Mouse (Mus musculus): ENCODE measurements around the gene Ccdc87. TPM values are rescaled to one million over a fixed set of nuclear protein-coding genes. Genes with fewer than 3 reads are reported as not detected.
"Not testable (repeated sequence)": the region's sequence is repeated elsewhere in the genome, so short reads cannot be mapped to it uniquely, and the experiment has no call there.

The Ccdc87 gene
- under 1 TPM in 1 of 2 experiments, not detected in 1; 0.10 TPM for total RNA-seq (2021)
- long read RNA-seq, experiment 1, result 0 reads
- long read RNA-seq, experiment 2, result 0 reads

DNA sequence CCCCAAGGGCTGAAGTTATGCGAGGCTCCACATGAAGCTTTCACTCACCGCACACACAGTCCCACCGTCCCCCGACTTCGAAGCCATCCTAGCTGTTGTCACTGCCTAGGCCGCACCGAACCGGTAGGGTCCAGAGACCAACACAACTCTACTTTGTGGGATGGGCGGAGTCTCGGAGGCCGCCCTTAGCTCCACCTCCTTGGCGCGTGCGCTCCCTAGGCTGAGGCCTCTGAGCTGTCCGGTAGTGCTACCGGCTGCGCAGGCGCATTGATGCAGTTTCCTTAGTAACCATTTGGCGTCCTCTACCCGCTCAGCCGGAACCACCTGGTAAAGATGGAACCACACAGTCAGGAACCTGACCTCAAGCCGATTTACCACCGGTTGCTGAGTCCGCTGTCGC, at the start of gene Ccdc87, which contains the start of gene Ccs:
Gene Ccdc87, plus strand, starts transcription at position 218 of the 400 bp plus-strand sequence.
Gene Ccs, minus strand, starts transcription at position 184 of the 400 bp plus-strand sequence.
- peak; percentile 97 to 98 for DNase-seq

DNA sequence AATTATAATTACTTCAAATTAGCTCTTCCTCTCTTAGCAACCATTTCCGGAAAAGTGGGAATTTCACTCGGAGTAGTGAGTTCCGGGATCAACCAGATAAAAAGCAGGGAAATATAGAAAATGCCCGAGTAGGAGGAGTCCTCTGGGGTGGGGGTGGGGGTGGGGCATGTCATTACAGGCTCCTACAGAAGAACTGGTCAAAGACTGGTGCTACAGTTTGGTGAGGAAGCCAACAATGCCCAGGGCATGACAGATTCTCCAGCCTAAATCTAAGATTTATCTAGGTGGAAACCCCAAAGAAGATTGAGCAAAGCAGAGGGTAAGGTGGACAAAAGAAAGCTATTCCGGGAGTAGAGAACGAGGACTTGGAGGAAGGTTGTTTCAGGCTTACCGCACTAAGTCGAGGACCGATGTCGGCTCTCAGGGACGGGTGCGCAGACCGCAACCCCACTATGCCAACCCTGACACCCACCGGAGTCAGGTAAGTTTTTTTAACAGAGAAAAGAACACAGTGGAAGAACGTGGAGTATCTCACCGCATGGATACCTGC, 45.8 kb upstream of the Ccdc87 start:
- DNase-seq, result no peak

DNA sequence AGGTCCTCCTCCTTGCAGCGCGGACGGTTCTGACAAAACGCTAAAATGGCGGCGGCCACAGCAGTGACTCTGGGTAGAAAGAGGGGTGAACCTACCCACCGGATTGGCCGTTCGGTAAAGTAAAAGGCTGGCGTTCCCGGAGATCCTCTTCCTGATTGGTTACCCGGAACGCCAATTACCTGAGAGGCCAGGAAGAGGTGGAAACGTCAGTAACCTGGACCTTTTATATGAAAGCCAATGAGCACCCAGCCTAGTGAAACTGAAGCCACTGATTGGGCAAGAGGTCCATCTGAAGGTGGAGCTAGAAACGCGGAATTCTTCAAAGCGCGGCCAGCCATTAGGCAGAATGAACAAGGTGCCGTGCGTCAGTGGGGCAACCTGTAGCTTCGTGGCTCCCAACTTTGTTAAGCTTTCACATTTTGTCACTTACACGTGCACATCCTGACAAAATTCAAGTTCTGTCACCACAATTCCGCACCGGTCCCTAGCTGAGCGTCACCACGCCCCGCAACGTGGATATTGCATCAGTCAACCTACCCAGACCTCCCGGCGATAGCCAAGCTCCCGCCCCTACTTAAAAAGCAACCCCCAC, 45.2 kb upstream of the Ccdc87 start, which contains the start of gene Rbm4:
Gene Rbm4, minus strand, starts transcription at position 71 of the 592 bp plus-strand sequence.
- DNase-seq, result peak; percentile 99 to 100

- DNase-seq, result no peak
These were observed 43.2 kb upstream of the Ccdc87 start for GRCm38 (mm10) chr19:4795929-4796328.

- DNase-seq, result no peak
These were observed 41.3 kb upstream of the Ccdc87 start for GRCm38 (mm10) chr19:4797846-4798245.

DNA sequence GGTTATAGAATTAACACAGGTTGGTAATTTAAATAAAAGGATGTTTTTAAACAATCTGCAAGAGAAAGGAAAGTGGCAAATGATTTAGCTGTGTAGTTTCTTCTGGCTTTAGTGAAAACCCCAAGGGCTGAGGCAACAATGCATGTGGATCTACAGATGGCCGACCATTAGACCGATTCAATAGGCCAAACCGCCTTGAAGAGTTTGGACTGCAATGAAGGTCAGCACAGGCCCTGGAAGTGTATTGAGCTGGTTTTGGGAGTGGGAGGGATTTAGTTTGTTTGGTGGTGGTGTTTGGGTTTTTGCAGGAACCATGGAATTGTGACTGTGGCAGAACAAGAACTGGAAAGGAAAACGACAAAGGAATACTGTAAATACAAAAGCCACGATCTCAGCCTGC, 40.1 kb upstream of the Ccdc87 start:
- DNase-seq, result no peak

DNA sequence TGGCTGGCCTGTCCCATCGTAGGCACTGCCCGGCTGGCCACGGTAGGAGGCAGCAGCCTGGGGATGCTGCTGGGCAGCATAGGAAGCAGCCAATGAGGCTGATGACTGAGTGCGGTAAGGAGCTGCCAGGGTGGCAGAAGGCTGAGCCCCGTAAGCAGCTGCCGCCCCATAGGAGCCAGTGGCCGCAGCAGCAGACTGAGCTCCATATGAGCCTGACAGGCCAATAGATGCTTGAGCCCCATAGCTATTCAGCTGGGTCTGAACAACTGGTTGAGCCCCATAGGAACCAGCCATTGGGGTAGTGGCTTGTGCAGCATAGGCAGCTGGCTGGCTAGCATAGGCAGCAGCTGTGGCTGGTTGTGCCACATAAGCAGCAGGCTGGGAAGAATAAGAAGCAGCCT, 36.5 kb upstream of the Ccdc87 start:
- DNase-seq, result no peak

GRCm38 (mm10) chr19:4803283-4803682, 35.9 kb upstream of the Ccdc87 start:
- DNase-seq, result no peak

- DNase-seq, result no peak
These were observed 28.9 kb upstream of the Ccdc87 start for GRCm38 (mm10) chr19:4810309-4810708.

DNA sequence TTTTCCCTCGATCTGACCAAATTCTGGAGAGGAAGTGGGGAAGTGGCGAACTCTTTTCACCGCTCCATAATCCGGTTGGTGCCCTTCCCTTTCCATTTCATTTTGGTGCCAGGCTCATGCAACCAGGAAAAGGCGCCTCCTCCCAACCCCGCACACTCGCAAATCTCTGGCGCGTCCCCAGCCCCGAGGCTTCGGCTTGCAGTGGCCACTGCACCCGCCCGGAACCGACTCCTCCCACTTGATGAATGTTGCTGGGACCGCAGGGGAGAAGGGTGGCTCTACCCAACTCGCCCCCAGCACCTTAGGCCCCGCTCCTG, 28.5 kb upstream of the Ccdc87 start:
- DNase-seq, result no peak

DNA sequence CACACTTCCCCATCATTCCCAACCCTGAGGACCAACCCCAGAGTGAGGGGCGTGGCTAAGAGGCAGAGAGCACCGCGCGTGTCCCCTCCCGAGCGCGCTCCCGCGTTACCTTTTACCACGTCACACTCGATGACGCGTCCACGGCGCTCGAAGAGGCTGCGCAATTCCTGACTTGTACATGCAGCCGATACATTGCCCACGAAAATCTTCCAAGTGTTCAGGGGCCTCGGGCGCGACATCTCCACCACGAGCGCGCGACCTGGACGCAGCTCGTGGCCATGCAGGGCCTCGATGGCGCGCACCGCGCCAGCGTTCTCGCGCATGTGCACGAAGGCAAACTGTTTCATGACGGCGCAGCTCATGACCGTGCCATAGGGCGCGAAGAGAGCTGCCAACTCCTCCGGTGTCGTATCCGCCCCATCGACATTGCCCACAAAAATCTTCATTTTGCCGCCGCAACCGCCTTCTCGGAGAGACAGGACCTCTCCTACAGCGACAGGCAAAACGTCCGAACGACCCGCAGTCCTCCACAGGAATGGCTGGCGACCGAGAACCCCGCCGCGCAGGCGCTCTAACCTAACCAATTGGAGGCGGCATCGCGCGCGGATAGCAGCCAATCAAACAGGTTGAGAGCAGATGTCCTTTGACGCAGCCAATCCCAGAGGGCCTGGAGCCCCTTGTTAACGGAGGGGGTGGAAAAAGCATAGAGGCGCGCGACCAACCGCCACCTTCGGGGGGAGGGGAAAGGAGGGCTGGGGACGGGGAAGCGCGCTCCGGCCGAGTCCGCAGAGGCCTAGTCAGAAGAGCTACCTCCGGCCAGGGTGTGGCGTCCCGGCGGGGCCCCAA, 27.9 kb upstream of the Ccdc87 start, which contains the start of the genes Gm21992 and Rbm14:
Gene Gm21992, minus strand, starts transcription at position 550 of the 846 bp plus-strand sequence.
Gene Rbm14, minus strand, starts transcription at position 572 of the 846 bp plus-strand sequence.
- peak; percentile 98 to 99 for DNase-seq

DNA sequence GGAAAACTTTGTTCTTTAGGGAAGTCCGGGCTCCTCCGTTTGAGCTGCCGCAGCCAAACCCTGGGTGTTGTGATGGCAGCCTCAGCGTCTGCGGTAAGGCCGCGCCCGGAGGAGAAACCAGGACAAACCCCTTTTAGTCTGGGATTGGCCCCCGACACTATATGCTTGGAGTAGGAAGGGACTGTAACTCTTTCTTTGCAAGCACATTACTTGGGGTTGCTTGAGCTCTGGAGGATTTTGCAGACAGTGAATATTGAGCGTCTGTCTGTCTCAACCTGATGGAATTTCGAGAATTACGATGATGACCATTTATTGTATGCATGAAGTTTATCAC, 27.3 kb upstream of the Ccdc87 start:
- no peak for DNase-seq

GRCm38 (mm10) chr19:4812334-4812949, 26.7 kb upstream of the Ccdc87 start:
- not testable (repeated sequence) for DNase-seq

DNA sequence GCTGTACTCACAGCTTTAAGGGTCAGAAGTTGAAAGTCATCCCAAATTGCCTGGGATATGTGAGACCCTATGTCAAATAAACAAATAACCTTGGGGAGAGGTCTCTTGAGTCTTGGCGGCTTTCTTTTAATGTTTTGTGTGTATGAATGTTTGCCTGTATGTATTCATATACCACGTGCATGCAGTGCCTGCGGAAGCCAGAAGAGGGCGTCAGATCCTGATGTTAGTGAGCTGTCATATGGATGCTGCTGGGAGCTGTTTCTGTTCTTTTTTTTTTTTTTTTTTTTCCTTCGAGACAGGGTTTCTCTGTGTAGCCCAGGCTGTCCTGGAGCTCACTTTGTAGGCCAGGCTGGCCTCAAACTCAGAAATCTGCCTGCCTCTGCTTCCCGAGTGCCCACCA, 26.2 kb upstream of the Ccdc87 start:
- no peak for DNase-seq

DNA sequence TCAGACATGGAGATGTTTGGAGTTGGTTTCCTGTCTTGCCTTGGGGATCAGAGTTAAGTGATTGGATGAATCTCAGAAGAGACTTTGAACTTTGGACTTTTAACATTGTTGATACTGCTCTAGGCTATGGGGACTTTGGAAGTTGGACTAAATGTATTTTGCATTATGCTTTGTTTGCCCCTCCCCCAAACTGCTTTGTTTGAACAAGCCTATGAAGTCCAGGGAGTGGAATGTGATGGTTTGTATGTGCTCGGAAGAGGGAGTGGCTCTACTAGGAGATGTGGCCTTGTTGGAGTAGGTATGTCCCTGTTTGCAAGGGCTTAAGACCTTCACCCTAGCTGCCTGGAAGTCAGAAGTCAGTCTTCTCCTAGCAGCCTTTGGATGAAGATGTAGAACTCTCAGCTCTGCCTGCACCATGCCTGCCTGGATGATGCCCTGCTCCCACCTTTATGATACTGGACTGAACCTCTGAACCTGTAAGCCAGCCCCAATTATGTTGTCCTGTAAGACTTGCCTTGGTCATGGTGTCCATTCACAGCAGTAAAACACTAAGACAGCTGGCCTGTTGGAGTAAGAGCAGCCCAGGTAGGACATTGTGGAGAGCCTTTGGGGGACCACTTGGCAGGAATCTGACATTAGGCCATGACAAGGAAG, 21.9 kb upstream of the Ccdc87 start:
- DNase-seq, result no peak

GRCm38 (mm10) chr19:4820678-4821303, 18.4 kb upstream of the Ccdc87 start:
- peak; percentile 86 to 91 for DNase-seq

DNA sequence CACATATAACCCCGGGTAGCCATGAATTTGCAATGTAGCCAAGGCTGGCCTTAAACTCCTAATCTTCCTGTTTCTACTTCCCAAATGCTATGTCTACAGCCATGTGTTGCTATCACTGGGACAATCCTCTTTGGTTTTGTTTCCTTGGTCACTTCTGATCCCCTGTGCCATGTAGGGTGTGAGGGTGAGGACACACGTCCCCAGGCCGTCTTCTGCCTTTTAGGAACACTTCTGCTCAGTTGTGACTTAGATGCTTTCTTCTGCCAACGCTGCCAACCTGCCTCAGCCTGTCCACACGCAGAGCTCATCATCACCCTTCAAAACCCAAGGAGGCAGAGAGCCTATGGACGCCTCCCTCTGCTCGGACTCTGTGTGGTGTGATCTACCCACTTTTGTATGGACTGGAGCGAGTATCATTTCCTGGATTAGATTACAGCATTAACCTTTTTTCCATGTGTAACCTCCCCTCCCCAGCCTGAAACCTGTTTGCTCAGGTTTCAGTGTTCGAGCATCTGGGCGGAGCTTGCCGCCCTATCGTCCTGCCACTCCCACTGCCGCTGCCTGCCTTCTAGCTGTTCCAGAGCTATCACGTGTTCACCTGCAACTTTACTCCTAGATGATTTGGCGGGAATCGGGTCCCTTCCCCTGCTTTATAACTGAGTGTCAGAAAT, 10.6 kb upstream of the Ccdc87 start:
- DNase-seq, result no peak

DNA sequence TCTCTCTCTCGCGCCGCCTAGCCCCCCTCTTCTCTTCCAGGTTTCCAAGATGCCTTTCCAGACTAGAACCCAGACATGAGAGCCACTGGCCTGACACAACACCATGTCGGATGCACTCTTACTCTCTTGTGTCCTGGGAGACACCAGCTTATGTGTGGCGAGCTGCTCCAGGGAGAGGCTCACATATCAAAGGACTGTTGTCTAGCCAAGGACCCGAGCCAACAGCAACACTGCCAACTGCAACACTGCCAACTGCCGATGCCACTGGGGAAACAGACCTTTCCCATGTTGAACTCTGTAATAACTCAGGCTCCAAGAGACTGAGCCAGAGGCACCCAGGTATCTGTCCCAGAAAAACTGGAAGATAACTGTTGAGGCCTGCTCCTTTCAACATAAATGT, 10.0 kb upstream of the Ccdc87 start:
- DNase-seq, result peak; percentile 78 to 83

DNA sequence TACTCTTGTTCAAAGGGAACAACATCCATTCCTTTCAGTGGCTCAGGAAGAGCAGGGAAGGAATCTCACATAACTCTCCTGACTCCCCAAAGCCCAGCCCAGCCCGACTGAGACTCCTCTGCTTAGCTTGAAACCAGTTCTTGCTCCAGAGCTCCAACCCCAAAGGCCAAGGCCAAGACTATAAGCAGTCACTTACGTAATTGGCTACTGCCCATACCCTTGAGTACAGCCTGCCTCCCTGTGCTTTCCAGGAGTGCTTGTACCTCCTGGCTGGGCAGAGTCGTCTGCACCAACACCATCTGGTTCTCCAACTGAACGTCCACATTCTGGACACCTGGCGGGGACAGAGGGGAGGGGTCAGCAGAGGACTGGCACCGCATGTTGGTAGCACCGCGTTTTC, 5.2 kb upstream of the Ccdc87 start:
- peak in 1 of 2 experiments; percentile 39 for DNase-seq

- DNase-seq, result no peak
These were observed 3.1 kb upstream of the Ccdc87 start for GRCm38 (mm10) chr19:4836096-4836495.

- DNase-seq, result no peak
These were observed 2.1 kb upstream of the Ccdc87 start for GRCm38 (mm10) chr19:4837049-4837448.

All from heart, adult 18-20 months (tissue).